Mouse (Mus musculus): ENCODE data around the gene Snx25. TPM values are rescaled to one million over a fixed set of nuclear protein-coding genes. Genes with fewer than 3 reads are reported as not detected.

The Snx25 gene
- polyA plus RNA-seq, 1 experiment from 2014 or later = 10.9 TPM

DNA sequence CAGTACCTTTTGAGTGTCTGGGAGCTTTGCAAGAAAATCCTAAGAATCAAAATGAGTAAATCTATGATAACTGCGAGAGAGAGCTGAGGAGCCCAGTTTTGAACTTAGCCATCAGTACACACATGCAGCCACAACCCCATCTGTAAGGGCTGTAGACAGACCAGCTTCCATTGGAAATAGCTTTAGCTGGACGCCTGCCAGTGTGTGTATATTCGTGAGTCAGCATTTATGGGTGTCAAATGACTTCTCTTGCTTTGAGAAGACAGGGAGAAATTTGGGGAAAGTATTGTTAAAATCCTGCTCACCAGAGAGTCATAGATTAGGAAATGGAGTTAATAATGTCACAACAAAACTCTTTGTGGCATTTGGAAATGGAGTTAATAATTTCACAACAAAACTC, 165.3 kb downstream of the Snx25 start:
- Histone ChIP-seq H3K36me3 (ENCODE audit: control insufficient read depth, insufficient read depth, low read length) (peaks cover 8% of the 10 kb centered on the region), H3K4me3 (ENCODE audit: low read length) (no peak overlapping the region), H3K9me3 (ENCODE audit: control insufficient read depth, low read length) (no peaks in the 10 kb centered on the region), H3K9ac (ENCODE audit: low read depth, low read length) (no peak overlapping the region), H3K27ac (ENCODE audit: low read depth, low read length) (no peak overlapping the region), H3K27me3 (replicated peaks; ENCODE audit: control insufficient read depth, insufficient read depth, low read length) (no peaks in the 10 kb centered on the region), H3K4me2 (ENCODE audit: low read length) (no peak overlapping the region), H3K4me1 (ENCODE audit: control insufficient read depth, insufficient read depth, low read depth, low read length) (no peaks in the 10 kb centered on the region)
- 84% methylated on average over 3 of the region's 3 CpGs for WGBS
- no peak for ATAC-seq

Other genes with a start within 250 kb of the Snx25 start
- 0.19 and 0.20 TPM in 2 replicates for gene Ccdc110, start 217.5 kb downstream of the Snx25 start, polyA plus RNA-seq (2015; fragmentation: Nextera tagmentation; extraction: Ambion mirVana)
- gene 1700029J07Rik, start 176.9 kb downstream of the Snx25 start, polyA plus RNA-seq (2015; fragmentation: Nextera tagmentation; extraction: Ambion mirVana) = 6.3 and 8.1 TPM in 2 replicates
- 60.8 and 63.1 TPM in 2 replicates for gene Ufsp2, start 176.6 kb downstream of the Snx25 start, polyA plus RNA-seq (2015; fragmentation: Nextera tagmentation; extraction: Ambion mirVana)
- gene Lrp2bp, start 152.9 kb downstream of the Snx25 start, polyA plus RNA-seq (2015; fragmentation: Nextera tagmentation; extraction: Ambion mirVana) = 0.54 and 0.84 TPM in 2 replicates
- gene Ankrd37, start 146.5 kb downstream of the Snx25 start, polyA plus RNA-seq (2015; fragmentation: Nextera tagmentation; extraction: Ambion mirVana) = 37.3 and 44.0 TPM in 2 replicates
- 21.0 and 23.7 TPM in 2 replicates for gene Cfap97, start 388 bp downstream of the Snx25 start, polyA plus RNA-seq (2015; fragmentation: Nextera tagmentation; extraction: Ambion mirVana)
- gene Slc25a4, start 59.1 kb upstream of the Snx25 start, polyA plus RNA-seq (2015; fragmentation: Nextera tagmentation; extraction: Ambion mirVana) = 1,030 and 1,170 TPM in 2 replicates
- 1.0 TPM in 1 of 2 replicates, not detected in the other for gene Helt, start 142.5 kb upstream of the Snx25 start, polyA plus RNA-seq (2015; fragmentation: Nextera tagmentation; extraction: Ambion mirVana)

All from hindbrain, embryonic 16.5 days (tissue).